Mouse (Mus musculus): ENCODE results near the gene B130006D01Rik.

Gene B130006D01Rik

DNA sequence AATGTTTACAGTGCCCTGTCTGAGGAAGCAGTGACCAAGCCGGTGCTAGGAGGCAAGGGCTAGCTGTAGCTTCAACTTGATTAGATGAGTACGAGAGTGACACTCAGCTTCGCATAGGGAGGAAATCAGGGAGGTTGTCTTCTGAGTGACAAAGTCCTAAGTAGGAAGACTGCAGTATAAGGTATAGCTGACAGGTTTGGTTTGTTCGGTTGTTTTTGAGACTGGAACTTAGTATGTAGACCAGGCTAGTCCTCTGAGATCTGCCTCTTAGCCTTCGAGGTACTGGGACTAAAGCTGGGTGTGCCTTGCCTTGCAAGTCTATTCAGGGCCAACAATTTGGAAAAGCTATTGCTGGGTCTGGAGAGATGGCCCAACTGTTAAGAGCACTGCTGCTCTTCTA lies at the start of gene B130006D01Rik:
Gene B130006D01Rik (plus strand): TSS at position 301 of the 400 bp plus-strand sequence.
- no peak for DNase-seq

DNA sequence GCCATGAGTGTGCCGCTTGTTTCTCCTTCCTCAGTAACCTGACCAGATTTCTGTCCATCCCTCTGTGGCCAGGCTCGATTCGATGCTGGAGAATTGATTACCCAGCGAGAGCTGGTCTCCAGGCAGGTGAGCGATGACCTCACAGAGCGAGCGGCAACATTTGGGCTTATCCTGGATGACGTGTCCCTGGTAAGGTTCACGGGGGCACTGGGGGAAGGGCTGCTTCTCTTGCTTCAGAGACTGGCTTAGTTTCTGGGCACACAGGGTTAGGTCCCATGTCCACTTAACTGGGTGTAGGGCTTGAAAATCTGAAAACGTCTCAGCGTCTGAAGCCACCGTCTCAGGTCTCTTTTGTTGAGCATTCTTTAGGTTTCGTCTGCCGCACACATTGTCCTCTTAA lies 47.9 kb upstream of the B130006D01Rik start:
- DNase-seq = no peak

GRCm38 (mm10) chr11:95676307-95676706 lies 47.1 kb upstream of the B130006D01Rik start:
- DNase-seq = peak; percentile 85

GRCm38 (mm10) chr11:95677925-95678701 lies 45.3 kb upstream of the B130006D01Rik start:
- no peak for DNase-seq

DNA sequence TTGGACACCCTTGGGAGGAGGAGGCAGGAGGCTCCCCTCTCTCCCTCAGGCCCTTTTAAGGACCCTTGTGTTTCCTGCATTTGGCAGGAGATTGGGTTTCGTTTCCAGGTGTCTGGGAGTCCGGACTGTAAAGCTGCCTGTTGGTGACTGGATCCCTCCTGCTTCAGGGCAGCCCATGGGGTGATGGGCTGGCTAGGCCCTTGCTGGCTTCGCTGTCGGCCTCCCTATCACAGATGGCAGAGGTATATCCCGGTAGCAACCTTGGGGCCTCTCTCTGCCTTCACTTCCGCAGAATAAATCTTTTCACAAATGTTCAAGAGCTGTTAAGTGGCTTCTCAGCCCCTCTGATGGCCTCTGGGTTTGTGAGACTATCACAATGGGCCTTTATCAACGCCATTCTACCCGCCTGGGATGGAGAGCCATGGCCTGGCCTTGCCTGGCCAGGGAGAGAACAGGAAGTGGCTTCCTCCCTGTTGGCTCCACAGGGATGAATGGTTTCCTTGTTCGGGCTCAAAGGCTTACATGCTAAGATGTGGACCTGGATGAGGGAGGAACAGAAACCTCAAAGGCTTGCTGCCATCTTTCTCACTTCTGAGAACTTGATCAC lies 41.3 kb upstream of the B130006D01Rik start:
- peak; percentile 19 for DNase-seq

DNA sequence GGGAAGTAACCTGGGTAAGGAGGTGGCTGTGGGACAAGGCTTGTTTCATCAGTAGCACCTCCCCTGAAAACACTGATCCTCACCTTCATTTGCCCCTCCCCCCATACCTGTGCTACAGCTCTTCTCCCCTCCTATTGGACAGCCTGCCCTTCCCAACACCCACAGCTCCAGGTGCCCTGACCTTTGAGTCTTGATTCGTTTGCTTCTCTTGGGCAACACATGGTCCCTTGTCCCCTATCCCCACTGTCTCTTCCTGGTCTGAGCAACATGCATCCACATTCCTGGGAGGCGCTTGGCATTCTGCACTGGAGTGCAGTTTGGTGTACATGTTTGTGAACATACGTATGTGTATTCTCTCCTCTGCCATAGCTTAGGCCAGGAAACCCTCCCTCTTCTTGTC lies 40.4 kb upstream of the B130006D01Rik start:
- no peak for DNase-seq

DNA sequence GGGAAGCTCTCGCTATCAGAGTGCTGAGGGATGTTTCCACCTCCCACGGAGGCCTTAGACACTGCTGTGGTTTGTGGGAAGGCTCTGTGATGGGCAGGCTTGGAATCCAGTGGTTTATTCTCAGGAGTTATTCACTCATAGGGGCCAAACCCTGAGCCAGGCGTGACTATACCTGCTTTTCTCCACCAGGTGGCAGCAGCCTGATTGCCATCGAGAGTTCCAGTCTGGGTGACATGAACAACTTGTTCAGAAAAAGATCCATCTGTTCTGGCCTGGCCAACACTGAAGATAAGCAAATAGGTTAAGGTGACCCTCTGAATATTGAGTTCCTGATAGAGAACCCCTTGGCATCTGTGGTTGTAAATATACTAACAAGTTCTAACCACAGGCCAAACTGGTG lies 37.4 kb upstream of the B130006D01Rik start:
- DNase-seq = peak; percentile 79

GRCm38 (mm10) chr11:95687084-95687656 lies 36.2 kb upstream of the B130006D01Rik start:
- no peak for DNase-seq

- DNase-seq = no peak
These were observed 34.9 kb upstream of the B130006D01Rik start for GRCm38 (mm10) chr11:95688515-95688914.

- DNase-seq = no peak
These were observed 34.4 kb upstream of the B130006D01Rik start for GRCm38 (mm10) chr11:95688981-95689380.

- no peak for DNase-seq
These were observed 33.8 kb upstream of the B130006D01Rik start for GRCm38 (mm10) chr11:95689544-95689943.

GRCm38 (mm10) chr11:95698541-95698940 lies 24.8 kb upstream of the B130006D01Rik start:
- no peak for DNase-seq

DNA sequence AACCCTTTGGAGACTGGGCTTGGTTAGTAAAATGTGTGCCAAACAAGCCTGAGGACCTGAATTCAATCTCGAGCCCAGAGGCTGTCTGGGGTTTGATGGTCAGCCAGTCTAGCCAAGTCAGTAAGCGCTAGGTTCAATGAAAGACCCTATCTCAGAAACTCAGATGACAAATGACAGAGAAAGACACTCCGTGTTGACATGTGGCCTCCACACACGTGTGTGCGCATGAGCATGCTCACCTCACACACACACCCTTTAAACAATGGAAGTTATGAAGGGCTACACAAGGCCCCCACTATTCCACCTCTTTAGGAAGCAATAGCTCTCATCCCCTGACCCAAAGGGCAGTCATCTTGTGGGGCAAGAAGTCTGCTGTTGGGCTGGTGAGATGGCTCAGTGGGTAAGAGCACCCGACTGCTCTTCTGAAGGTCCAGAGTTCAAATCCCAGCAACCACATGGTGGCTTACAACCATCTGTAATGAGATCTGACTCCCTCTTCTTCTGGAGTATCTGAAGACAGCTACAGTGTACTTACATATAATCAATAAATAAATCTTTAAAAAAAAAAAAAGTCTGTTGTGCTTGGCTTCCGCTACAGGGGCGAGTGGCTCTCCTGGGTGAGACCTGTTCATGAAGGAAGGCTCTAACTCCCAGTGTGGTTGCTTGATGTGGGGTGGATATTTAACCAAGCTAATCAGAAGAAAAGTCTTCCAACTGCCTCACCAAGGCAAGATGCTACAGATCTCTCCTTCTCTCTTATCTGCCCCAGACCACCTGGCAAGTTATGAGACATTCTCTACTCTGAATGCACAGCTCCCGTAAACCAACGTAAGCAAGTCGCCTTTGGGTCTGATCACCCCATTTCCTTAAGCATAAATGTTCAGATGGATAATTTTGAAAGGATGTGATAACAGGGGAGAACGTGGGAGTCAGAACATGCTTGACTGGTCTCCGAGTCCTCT lies 22.3 kb upstream of the B130006D01Rik start:
- DNase-seq = no peak

DNA sequence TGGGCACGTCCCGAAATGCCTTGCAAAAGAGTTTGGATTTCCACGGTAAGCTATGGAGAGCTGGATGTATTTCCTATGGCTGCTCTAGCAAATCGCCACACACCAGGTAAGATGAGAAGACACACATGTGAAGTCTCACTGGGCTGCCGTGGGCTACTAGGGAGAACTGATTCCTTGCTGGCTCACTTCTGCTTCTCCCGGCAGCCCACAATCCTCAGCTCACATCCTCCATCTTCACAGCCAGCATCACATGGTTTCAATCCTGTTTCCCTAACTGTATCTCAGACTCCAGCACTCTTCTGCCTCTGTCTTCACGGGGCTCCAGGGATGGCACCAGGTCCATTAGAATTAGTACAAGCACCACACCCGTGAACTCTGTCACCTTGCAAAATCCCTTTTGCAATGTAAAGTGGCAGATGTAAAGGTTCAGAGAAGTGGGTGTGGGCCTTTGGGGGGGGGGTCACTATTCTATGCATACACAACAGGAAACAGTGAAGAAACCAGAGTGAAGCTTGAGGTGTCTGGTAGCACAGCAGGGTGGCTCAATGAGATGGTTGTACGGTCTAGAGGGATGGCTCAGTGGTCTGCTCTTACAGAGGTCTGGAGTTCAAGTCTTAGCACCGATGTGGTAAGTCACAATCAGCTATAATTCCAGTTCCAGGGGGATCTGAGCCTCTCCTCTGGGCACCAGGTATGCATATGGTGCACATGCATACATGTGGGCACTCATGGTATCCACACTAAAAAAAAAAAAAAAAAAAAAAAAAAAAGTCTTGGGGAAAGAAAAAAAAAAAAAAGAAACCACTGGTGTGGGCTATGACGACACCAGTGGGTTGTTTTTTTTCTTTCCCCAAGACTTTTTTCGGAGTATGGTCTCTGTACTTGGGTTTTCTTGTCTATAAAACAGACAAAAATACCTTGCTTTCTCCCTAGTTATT lies 19.1 kb upstream of the B130006D01Rik start:
- DNase-seq = no peak

DNA sequence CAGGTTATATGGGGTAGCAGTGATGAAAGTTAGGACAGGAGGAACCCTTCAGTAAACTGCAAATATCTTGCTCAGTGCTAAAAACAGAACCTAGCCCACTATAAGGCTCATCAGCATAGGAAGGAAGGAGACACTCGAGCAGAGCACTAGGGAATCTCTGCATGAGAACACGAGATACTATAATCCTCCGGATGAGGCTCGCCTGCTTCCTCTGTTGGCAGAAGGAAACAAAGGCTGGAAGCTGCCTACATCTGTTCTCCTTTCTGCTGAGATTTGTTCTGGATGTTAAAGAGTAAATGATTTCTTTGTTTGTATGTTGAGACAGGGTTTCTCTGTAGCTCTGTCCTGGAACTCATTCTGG lies 18.4 kb upstream of the B130006D01Rik start:
- no peak for DNase-seq

DNA sequence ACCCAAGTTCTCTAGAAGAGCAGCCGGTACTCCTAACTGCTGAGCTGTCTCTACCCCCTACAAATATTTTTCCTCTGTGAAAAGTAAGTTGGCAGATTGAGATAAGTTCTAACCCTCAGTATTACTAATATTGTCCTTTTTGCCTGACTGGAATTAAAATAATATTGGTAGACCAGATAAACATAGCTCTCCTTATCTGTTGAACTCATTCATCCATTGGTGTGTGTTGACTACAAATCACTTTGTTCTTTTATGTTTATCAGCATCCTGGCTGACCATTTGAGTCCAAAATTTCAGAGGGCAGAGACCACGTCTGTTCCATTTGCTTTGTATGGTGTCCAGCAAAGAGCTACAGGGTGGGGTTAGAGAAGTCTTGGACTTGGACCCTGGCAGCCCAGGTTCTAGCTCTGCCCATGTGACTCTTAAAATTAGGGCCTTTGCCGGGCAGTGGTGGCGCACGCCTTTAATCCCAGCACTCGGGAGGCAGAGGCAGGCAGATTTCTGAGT lies 13.8 kb upstream of the B130006D01Rik start:
- DNase-seq = no peak

GRCm38 (mm10) chr11:95710478-95710877 lies 12.9 kb upstream of the B130006D01Rik start:
- peak; percentile 15 for DNase-seq

DNA sequence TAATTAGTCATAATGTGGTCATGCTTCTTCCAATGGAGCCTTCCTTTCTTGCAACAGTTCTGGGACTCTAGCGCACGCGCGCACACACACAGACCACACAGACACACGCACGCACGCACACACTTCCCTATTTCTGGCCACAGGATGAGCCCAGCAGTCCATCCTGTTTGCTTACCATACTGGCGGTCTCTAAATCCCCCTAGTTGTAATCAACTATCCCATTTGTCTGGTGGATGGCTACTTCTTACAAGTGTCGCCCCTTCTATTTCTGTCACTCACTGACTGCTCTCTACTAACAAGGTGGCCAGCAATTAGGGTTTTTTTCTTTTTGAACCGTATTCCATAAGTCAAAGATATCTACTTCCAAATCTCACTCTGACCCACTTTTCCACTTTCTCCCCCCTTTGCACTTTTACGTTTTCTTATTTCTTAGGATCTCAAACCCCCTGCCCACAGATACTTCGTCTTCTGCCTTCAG lies 11.3 kb upstream of the B130006D01Rik start:
- DNase-seq = peak; percentile 65

DNA sequence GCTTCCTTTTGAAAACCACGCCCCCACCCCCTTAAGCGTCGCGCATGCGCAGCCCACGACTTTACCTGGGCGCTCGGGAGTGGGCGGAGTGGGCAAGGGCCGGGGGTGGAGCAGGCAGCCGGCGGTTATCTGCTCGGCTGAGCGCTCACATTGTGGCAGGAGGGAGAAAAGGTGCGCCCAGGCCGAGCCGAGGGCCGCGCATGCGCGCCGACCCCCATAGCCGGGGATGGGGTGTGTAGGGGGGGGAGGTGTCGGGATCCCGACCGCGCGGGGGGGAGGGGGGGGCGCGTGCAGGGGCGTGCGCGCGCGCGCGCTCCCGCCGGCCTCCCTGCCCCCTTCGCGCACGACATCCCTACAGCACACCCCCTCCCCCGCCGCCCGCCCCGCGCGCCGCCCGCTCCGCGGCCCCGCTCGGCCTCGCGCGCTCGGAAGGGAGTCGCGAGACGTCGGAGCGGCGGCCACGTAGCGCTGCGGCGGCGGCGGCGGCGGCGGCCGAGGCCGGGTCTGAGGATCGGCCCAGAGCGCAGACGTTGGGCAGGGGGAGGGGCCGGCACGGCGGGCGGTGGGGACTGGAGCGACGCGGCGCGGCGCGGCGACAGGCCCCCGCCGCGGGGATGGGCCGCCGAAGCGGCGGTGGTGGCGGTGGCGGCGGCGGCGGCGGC lies 10.7 kb upstream of the B130006D01Rik start, which contains the start of gene Zfp652:
Gene Zfp652 (plus strand): TSS at position 111 of the 662 bp plus-strand sequence.
- peak; percentile 93 for DNase-seq

DNA sequence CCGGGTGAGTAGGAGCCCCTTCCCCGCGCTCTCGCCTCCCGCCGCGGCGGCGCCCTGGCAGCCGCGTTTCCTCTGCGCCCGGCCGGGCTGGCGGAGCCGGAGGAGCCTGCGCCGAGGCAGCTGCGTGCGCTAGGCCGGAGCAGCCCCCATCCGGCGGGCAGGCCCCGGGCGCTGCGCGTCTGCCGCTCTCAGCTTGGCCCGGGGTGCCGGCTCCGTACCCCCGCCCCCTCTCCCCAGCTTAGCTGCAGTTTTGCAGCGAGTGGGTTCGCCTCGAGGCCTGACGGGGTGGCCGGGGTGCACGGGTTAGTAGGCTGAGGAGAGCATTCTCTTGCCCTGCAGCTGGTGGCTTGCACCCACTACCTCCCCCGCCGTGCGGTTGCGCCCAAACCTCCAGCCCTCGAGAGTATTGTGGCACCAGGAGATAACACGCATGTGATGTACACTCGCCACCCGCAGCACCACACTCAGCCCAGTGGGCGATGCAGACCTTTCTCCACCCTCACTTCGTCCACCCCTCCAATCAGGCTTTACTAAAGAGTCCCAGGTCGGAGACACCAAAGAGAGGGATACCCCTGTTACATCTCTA lies 10.1 kb upstream of the B130006D01Rik start:
- no peak for DNase-seq
